Mouse (Mus musculus) MEL (cell line): ENCODE measurements around the gene Mff. TPM values are rescaled to one million over a fixed set of nuclear protein-coding genes. Genes with fewer than 3 reads are reported as not detected.

Source experiments
- DNase-seq: peaks from one replicate; pipeline ENCODE4 v3.0.0; 2011; ENCODE audit warnings: low read depth, low spot score
- H3K27ac ChIP-seq: 2 replicates; pipeline ENCODE4 v1.5.1; 2012; ENCODE audit warnings: low read depth, mild to moderate bottlenecking, control low read depth, low read length, moderate library complexity; ENCODE audit not compliant: control insufficient read depth
- H3K27me3 ChIP-seq, 2 experiments: fragments of 150-350 bp in 1 of 2; sonication (generic) in 1 of 2; 2 replicates each; pipeline ENCODE4 v1.6.1; 2012; ENCODE audit warnings: low read length in 2 of 2, mild to moderate bottlenecking in 2 of 2, improper control_type of control experiment in 1 of 2, moderate library complexity in 1 of 2; ENCODE audit not compliant: insufficient read depth in 2 of 2, control insufficient read depth in 1 of 2
- H3K36me3 ChIP-seq, 2 experiments: 2 replicates each; pipeline ENCODE4 v1.6.1; 2012 to 2014; ENCODE audit warnings: low read length in 2 of 2, improper control_type of control experiment in 1 of 2, inconsistent platforms in 1 of 2, mild to moderate bottlenecking in 1 of 2; ENCODE audit not compliant: insufficient read depth in 2 of 2, control insufficient read depth in 1 of 2
- H3K4me1 ChIP-seq, 2 experiments: fragments of 150-350 bp in 1 of 2; sonication (generic) in 1 of 2; 2 replicates each; pipeline ENCODE4 v1.6.1; 2012; ENCODE audit warnings: low read length in 2 of 2, improper control_type of control experiment in 1 of 2, mild to moderate bottlenecking in 1 of 2; ENCODE audit not compliant: insufficient read depth in 2 of 2, control insufficient read depth in 1 of 2
- H3K4me3 ChIP-seq, 2 experiments: fragments of 150-350 bp in 1 of 2; sonication (generic) in 1 of 2; 2 replicates each; pipeline ENCODE4 v1.5.1; 2012; ENCODE audit warnings: low read depth in 2 of 2, low read length in 2 of 2, mild to moderate bottlenecking in 2 of 2, moderate library complexity in 2 of 2, control low read depth in 1 of 2, improper control_type of control experiment in 1 of 2; ENCODE audit not compliant: control insufficient read depth in 1 of 2, insufficient read depth in 1 of 2
- H3K79me2 ChIP-seq: 2 replicates; pipeline ENCODE4 v1.6.1; 2012; ENCODE audit warnings: mild to moderate bottlenecking, low read length, moderate library complexity; ENCODE audit not compliant: control insufficient read depth, poor library complexity, insufficient read depth
- H3K9ac ChIP-seq: 2 replicates; pipeline ENCODE4 v1.6.1; 2012; ENCODE audit warnings: low read depth, mild to moderate bottlenecking, control low read depth, low read length, moderate library complexity; ENCODE audit not compliant: control insufficient read depth, poor library complexity, severe bottlenecking
- H3K9me3 ChIP-seq: fragments of 150-350 bp; sonication (generic); replicated peaks from 2 replicates; pipeline ENCODE4 v1.6.1; 2012; ENCODE audit warnings: mild to moderate bottlenecking, low read length, improper control_type of control experiment, moderate library complexity; ENCODE audit not compliant: insufficient read depth
- BHLHE40 ChIP-seq: IDR thresholded peaks from 2 replicates; pipeline ENCODE4 v1.6.1; 2012; ENCODE audit warnings: low read depth, mild to moderate bottlenecking, inconsistent platforms, low read length, improper control_type of control experiment, borderline replicate concordance
- CHD2 ChIP-seq: IDR thresholded peaks from 2 replicates; pipeline ENCODE4 v1.6.1; 2011; ENCODE audit warnings: low read length, improper control_type of control experiment
- E2F4 ChIP-seq: IDR thresholded peaks from 2 replicates; pipeline ENCODE4 v1.6.1; 2011; ENCODE audit warnings: low read depth, low read length, improper control_type of control experiment, borderline replicate concordance
- ELF1 ChIP-seq: IDR thresholded peaks from 2 replicates; pipeline ENCODE4 v1.6.1; 2014; ENCODE audit warnings: low read depth, mild to moderate bottlenecking, inconsistent platforms, low read length, improper control_type of control experiment, moderate library complexity
- HCFC1 ChIP-seq: IDR thresholded peaks from 2 replicates; pipeline ENCODE4 v1.6.1; 2012; ENCODE audit warnings: low read depth, mild to moderate bottlenecking, inconsistent platforms, low read length, improper control_type of control experiment, moderate library complexity
- KAT2A ChIP-seq: conservative IDR thresholded peaks from 2 replicates; pipeline ENCODE4 v1.6.1; 2012; ENCODE audit warnings: low read depth, low read length, improper control_type of control experiment, inconsistent platforms
- MAX ChIP-seq: IDR thresholded peaks from 2 replicates; pipeline ENCODE4 v1.6.1; 2011; ENCODE audit warnings: low read length, improper control_type of control experiment
- POLR2A ChIP-seq, 2 experiments: IDR thresholded peaks; 2 replicates each; pipeline ENCODE4 v1.6.1; 2011 to 2012; ENCODE audit warnings: low read length in 2 of 2, mild to moderate bottlenecking in 2 of 2, control low read depth in 1 of 2, improper control_type of control experiment in 1 of 2, low read depth in 1 of 2, moderate library complexity in 1 of 2; ENCODE audit not compliant: control insufficient read depth in 1 of 2, insufficient read depth in 1 of 2, poor library complexity in 1 of 2
- POLR2AphosphoS2 ChIP-seq: IDR thresholded peaks from 2 replicates; pipeline ENCODE4 v1.6.1; 2011; ENCODE audit warnings: low read length, improper control_type of control experiment
- RCOR1 ChIP-seq: IDR thresholded peaks from 2 replicates; pipeline ENCODE4 v1.6.1; 2012; ENCODE audit warnings: low read depth, mild to moderate bottlenecking, inconsistent platforms, low read length, improper control_type of control experiment
- SMC3 ChIP-seq: IDR thresholded peaks from 2 replicates; pipeline ENCODE4 v1.6.1; 2011; ENCODE audit warnings: low read depth, low read length, improper control_type of control experiment
- UBTF ChIP-seq: IDR thresholded peaks from 2 replicates; pipeline ENCODE4 v1.6.1; 2012; ENCODE audit warnings: low read depth, mild to moderate bottlenecking, inconsistent platforms, low read length, improper control_type of control experiment, moderate library complexity, borderline replicate concordance; ENCODE audit not compliant: insufficient read depth
- ZKSCAN1 ChIP-seq: IDR thresholded peaks from 2 replicates; pipeline ENCODE4 v1.6.1; 2012; ENCODE audit warnings: low read depth, mild to moderate bottlenecking, inconsistent platforms, low read length, improper control_type of control experiment, moderate library complexity
- polyA plus RNA-seq, 2 experiments: library from polyadenylated mRNA; stranded (reverse) in 1 of 2; unstranded in 1 of 2; fragments of >175 nt in 1 of 2; fragments of >200 nt in 1 of 2; gene quantifications; 2 replicates each; pipeline versions ENCODE4 v1.2.1 to v1.2.4; 2012; ENCODE audit warnings: low replicate concordance in 2 of 2, low read depth in 1 of 2; ENCODE audit not compliant: insufficient read length in 2 of 2, insufficient read depth in 1 of 2, missing spikeins in 1 of 2
- total RNA-seq: library from RNA; depleted of rRNA; stranded (reverse); fragments of 300-350 nt; gene quantifications from 2 replicates; pipeline ENCODE4 v1.2.3, GENCODE M21; 2012

Mff gene
- total and polyA plus RNA-seq, 3 experiments, result 86.0 to 195 TPM; not detected in 1

DNA sequence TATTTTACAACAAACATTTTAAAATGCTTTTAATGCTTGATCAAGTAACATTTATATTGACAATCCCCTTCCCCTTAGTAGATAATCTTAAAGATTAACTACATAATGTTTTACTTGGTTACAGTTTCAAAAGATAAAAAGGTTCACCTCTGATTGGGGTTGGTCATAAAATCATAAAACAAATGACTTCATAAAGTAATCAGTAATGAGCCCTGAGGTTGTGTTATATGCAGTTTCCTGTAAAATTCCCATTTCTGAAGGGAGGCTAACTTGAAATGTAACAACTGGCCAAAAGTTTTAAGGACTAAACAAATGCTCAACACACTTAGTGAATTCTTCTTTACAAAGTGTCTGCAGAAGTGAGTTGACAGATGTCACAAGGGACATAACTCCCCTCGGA is 41.5 kb downstream of the Mff start:
- no peaks in the 10 kb centered on the region; the same call in 1 of the 2 replicates for H3K79me2 ChIP-seq
- no peak overlapping the region for H3K9ac ChIP-seq
- no peaks in the 10 kb centered on the region for H3K27me3 ChIP-seq
- H3K9me3 ChIP-seq, result no peaks in the 10 kb centered on the region
- no peak overlapping the region for H3K27ac ChIP-seq
- peaks cover 0 to 4% of the 10 kb centered on the region in 2 experiments; a peak in 2 of 4 replicates for H3K36me3 ChIP-seq
- H3K4me1 ChIP-seq, result peaks cover 0 to 5% of the 10 kb centered on the region in 2 experiments; a peak in 1 of 4 replicates
- TF ChIP-seq ELF1 (no peak), E2F4 (no peak), HCFC1 (no peak), POLR2A (IDR thresholded peaks at IDR 0.05; ENCODE audit: control insufficient read depth in 1 of 2, insufficient read depth in 1 of 2, low read depth in 1 of 2, low read length in 2 of 2, poor library complexity in 1 of 2) (no peak), RCOR1 (no peak), ZKSCAN1 (no peak), UBTF (no peak), CHD2 (no peak), MAX (no peak)
- DNase-seq, result no peak
- no peak overlapping the region for H3K4me3 ChIP-seq

GRCm38 (mm10) chr1:82766641-82767040 is 42.0 kb downstream of the Mff start:
- H3K4me3 ChIP-seq, result no peak overlapping the region
- H3K36me3 ChIP-seq, result peaks cover 0 to 8% of the 10 kb centered on the region in 2 experiments; a peak in 2 of 4 replicates
- H3K79me2 ChIP-seq, result no peaks in the 10 kb centered on the region; the same call in 1 of the 2 replicates
- TF ChIP-seq KAT2A, result no peak
- TF ChIP-seq BHLHE40, result no peak
- no peaks in the 10 kb centered on the region for H3K9me3 ChIP-seq
- peaks cover 0 to 8% of the 10 kb centered on the region in 2 experiments; a peak in 1 of 4 replicates for H3K4me1 ChIP-seq
- no peak overlapping the region for H3K9ac ChIP-seq
- no peak for DNase-seq
- H3K27me3 ChIP-seq, result no peaks in the 10 kb centered on the region
- H3K27ac ChIP-seq, result no peak overlapping the region

DNA sequence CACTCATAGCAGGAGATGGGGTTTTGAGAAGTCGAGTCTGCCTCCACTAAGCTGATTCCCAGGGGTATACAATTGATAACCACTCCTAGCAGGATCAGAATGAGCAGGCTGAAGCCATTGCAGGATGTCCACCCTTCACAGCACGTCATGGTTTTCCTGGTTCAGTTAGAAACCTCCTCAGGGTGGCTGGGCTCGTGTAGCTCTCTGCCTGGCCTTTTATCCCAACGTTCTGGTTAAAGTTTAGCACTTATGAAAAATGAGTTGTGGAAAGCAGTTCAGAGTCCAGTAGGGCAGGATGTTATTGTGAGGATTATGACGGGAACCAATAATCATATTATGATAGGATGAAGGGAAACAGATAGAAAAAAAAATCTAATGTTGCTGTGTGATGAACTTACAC is 43.6 kb downstream of the Mff start, which contains the start of gene Tm4sf20:
Gene Tm4sf20, minus strand, starts transcription at position 193 of the 400 bp plus-strand sequence.
- no peak for TF ChIP-seq BHLHE40
- TF ChIP-seq POLR2AphosphoS2, result no peak
- TF ChIP-seq SMC3, result no peak
- no peak within 1 kb of the TSS for H3K27ac ChIP-seq
- no peaks in the 10 kb centered on the region for H3K9me3 ChIP-seq
- H3K4me1 ChIP-seq, result peaks cover 0 to 8% of the 10 kb centered on the region in 2 experiments; a peak in 1 of 4 replicates
- H3K4me3 ChIP-seq, result no peak within 1 kb of the TSS
- no peaks in the 10 kb centered on the region; the same call in 1 of the 2 replicates for H3K79me2 ChIP-seq
- no peaks in the 10 kb centered on the region for H3K27me3 ChIP-seq
- H3K9ac ChIP-seq, result no peak within 1 kb of the TSS
- peaks cover 0 to 9% of the 10 kb centered on the region in 2 experiments; a peak in 2 of 4 replicates for H3K36me3 ChIP-seq
- no peak for DNase-seq
